Mouse (Mus musculus) frontal cortex, postnatal 25 days (tissue): ENCODE data around the gene Pop4.

Experiments
- DNase-seq, 2 experiments: peaks; one replicate each; pipeline ENCODE4 v3.0.0; 2022; ENCODE audit warnings: low spot score in 2 of 2

Pop4 gene

GRCm38 (mm10) chr7:38220866-38221265 is 50.4 kb downstream of the Pop4 start:
- DNase-seq, result no peak

- no peak for DNase-seq
Observed at GRCm38 (mm10) chr7:38219526-38219925, 51.7 kb downstream of the Pop4 start.

GRCm38 (mm10) chr7:38218631-38219367 is 52.4 kb downstream of the Pop4 start:
- no peak for DNase-seq

GRCm38 (mm10) chr7:38217417-38218171 is 53.6 kb downstream of the Pop4 start:
- peak; percentile 16 to 25 for DNase-seq

GRCm38 (mm10) chr7:38215697-38216096 is 55.5 kb downstream of the Pop4 start:
- no peak for DNase-seq

- no peak for DNase-seq
Observed at GRCm38 (mm10) chr7:38215281-38215680, 55.9 kb downstream of the Pop4 start.

DNA sequence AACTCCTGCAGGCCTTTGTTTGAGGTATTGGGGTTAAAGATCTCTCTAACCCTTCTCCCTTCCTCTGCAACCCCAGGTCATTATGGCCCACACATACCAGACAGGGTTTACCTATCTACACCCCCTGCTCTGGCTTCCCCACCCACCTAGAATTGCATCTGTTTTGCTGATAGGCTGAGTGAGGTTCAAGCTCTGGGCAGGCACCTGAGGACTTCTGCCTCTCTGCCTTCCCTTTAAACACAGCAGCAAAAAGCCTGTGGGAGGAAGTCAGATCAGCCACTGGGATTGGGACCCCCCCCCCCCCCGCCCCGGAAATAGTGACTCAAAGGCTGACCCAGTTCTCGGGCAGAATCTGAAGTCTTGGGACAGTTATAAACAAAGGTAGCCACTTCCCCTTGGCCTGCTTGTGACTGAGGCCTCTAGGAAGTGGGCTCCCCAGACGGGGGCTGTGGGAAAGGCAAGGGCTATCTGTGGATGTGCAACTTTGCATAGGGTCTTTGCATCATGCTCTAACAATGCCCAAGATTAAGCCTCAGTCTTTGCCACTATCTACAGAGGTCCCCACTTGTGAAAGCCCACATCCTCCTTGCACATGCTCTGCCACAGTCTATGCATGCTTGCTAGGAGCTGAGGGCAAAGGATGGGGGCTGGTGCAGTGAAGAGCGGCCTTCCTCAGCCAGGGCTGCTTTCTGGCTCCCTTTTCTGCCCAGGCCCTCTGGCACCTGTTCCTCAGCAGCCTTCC is 56.6 kb downstream of the Pop4 start:
- DNase-seq, result no peak

DNA sequence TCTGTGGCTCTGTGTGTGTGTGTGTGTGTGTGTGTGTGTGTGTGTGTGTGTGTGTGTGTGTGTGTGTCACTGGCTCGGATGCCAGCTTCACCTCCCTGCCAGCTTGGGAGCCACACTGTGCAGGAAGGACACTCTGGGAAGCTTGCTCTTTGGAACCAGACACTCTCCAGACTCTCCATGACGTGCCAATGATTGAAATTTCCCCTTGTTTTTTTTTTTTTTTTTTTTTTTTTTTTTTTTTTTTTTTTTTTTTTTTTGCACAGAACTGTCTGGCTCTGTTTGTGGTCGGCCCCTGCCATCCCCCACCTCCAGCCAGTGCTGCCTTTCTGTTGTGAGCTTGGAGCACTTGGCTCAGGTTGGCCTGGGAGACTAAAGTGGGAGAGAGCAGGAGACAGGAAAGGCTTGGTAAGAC is 58.6 kb downstream of the Pop4 start:
- DNase-seq, result no peak
